Mouse (Mus musculus) CH12.LX (cell line): ENCODE measurements around the gene Cux1. TPM values are rescaled to one million over a fixed set of nuclear protein-coding genes. Genes with fewer than 3 reads are reported as not detected.

Experiments used
- DNase-seq: peaks from one replicate; pipeline ENCODE4 v3.0.0-alpha.2; 2013; ENCODE audit errors: extremely low read depth
- H3K27ac ChIP-seq: 2 replicates; pipeline ENCODE4 v1.5.1; 2012; ENCODE audit warnings: low read depth, mild to moderate bottlenecking, control low read depth, moderate library complexity; ENCODE audit not compliant: insufficient read depth
- H3K27me3 ChIP-seq: replicated peaks from 2 replicates; pipeline ENCODE3; 2012; ENCODE audit warnings: inconsistent platforms
- H3K36me3 ChIP-seq, 2 experiments: replicated peaks in 1 of 2; 2 replicates each; pipeline versions ENCODE3 to v1.6.1; 2012; ENCODE audit warnings: inconsistent platforms in 1 of 2, low read length in 1 of 2, mild to moderate bottlenecking in 1 of 2, mixed read lengths in 1 of 2, moderate library complexity in 1 of 2; ENCODE audit not compliant: control insufficient read depth in 1 of 2, insufficient read depth in 1 of 2
- H3K4me1 ChIP-seq, 2 experiments: 2 replicates each; pipeline ENCODE4 v1.6.1; 2012; ENCODE audit warnings: inconsistent platforms in 1 of 2, moderate library complexity in 1 of 2; ENCODE audit not compliant: insufficient read depth in 2 of 2, control insufficient read depth in 1 of 2
- H3K4me2 ChIP-seq: 2 replicates; pipeline ENCODE4 v1.6.1; 2012; ENCODE audit warnings: low read depth, mild to moderate bottlenecking, control low read depth; ENCODE audit not compliant: poor library complexity, insufficient read depth, severe bottlenecking
- H3K4me3 ChIP-seq, 3 experiments: fragments of 150-350 bp in 1 of 3; sonication (generic) in 1 of 3; replicated peaks in 1 of 3; 2 replicates each; pipeline versions ENCODE3 to v1.5.1; 2011 to 2012; ENCODE audit warnings: low read depth in 2 of 3, low read length in 2 of 3, mild to moderate bottlenecking in 2 of 3, moderate library complexity in 2 of 3, control low read depth in 1 of 3, improper control_type of control experiment in 1 of 3, inconsistent platforms in 1 of 3, mixed read lengths in 1 of 3; ENCODE audit not compliant: poor library complexity in 1 of 3
- H3K79me2 ChIP-seq: replicated peaks from 2 replicates; pipeline ENCODE4 v1.6.1; 2012; ENCODE audit warnings: mild to moderate bottlenecking, moderate library complexity; ENCODE audit not compliant: control insufficient read depth, poor library complexity, insufficient read depth, severe bottlenecking; ENCODE audit errors: extremely low read depth
- H3K9ac ChIP-seq: 2 replicates; pipeline ENCODE4 v1.6.1; 2012; ENCODE audit warnings: low read depth, mild to moderate bottlenecking, control low read depth, moderate library complexity; ENCODE audit not compliant: insufficient read depth
- H3K9me3 ChIP-seq: replicated peaks from 2 replicates; pipeline ENCODE3; 2012; ENCODE audit warnings: low read length, inconsistent platforms, mixed read lengths
- BHLHE40 ChIP-seq: IDR thresholded peaks from 2 replicates; pipeline ENCODE4 v1.6.1; 2011; ENCODE audit warnings: mild to moderate bottlenecking, low read depth, low read length, improper control_type of control experiment
- CTCF ChIP-seq, 2 experiments: IDR thresholded peaks in 1 of 2; conservative IDR thresholded peaks in 1 of 2; 2 replicates each; pipeline ENCODE4 v1.5.1; 2011 to 2012; ENCODE audit warnings: low read depth in 2 of 2, low read length in 2 of 2, improper control_type of control experiment in 1 of 2, inconsistent platforms in 1 of 2, mild to moderate bottlenecking in 1 of 2, moderate library complexity in 1 of 2
- ELF1 ChIP-seq: IDR thresholded peaks from 2 replicates; pipeline ENCODE4 v1.6.1; 2014; ENCODE audit warnings: low read depth, mild to moderate bottlenecking, inconsistent platforms, low read length, improper control_type of control experiment
- ETS1 ChIP-seq: conservative IDR thresholded peaks from 2 replicates; pipeline ENCODE4 v1.6.1; 2012; ENCODE audit warnings: low read depth, mild to moderate bottlenecking, inconsistent platforms, low read length, improper control_type of control experiment, moderate library complexity
- IRF4 ChIP-seq: IDR thresholded peaks from 2 replicates; pipeline ENCODE4 v1.6.1; 2014; ENCODE audit warnings: low read depth, mild to moderate bottlenecking, inconsistent platforms, low read length, improper control_type of control experiment
- JUN ChIP-seq: IDR thresholded peaks from 2 replicates; pipeline ENCODE4 v1.6.1; 2011; ENCODE audit warnings: low read depth, mild to moderate bottlenecking, low read length, improper control_type of control experiment, moderate library complexity; ENCODE audit not compliant: insufficient read depth
- JUND ChIP-seq: conservative IDR thresholded peaks from 2 replicates; pipeline ENCODE4 v1.6.1; 2011; ENCODE audit warnings: low read depth, low read length, improper control_type of control experiment
- KAT2A ChIP-seq: IDR thresholded peaks from 2 replicates; pipeline ENCODE4 v1.6.1; 2012; ENCODE audit warnings: low read length, improper control_type of control experiment, inconsistent platforms; ENCODE audit not compliant: insufficient replicate concordance
- MAX ChIP-seq: IDR thresholded peaks from 2 replicates; pipeline ENCODE4 v1.6.1; 2011; ENCODE audit warnings: low read length, improper control_type of control experiment
- MAZ ChIP-seq: IDR thresholded peaks from 2 replicates; pipeline ENCODE4 v1.6.1; 2012; ENCODE audit warnings: low read depth, mild to moderate bottlenecking, inconsistent platforms, low read length, improper control_type of control experiment, moderate library complexity
- MEF2A ChIP-seq: IDR thresholded peaks from 2 replicates; pipeline ENCODE4 v1.6.1; 2014; ENCODE audit warnings: low read depth, mild to moderate bottlenecking, inconsistent platforms, low read length, improper control_type of control experiment, borderline replicate concordance
- MXI1 ChIP-seq: IDR thresholded peaks from 2 replicates; pipeline ENCODE4 v1.6.1; 2011; ENCODE audit warnings: mild to moderate bottlenecking, low read depth, low read length, improper control_type of control experiment
- MYC ChIP-seq: IDR thresholded peaks from 2 replicates; pipeline ENCODE4 v1.6.1; 2011; ENCODE audit warnings: low read depth, mild to moderate bottlenecking, improper control_type of control experiment, low read length
- NELFE ChIP-seq: IDR thresholded peaks from 2 replicates; pipeline ENCODE4 v1.6.1; 2011; ENCODE audit warnings: low read depth, low read length, improper control_type of control experiment
- RCOR1 ChIP-seq: conservative IDR thresholded peaks from 2 replicates; pipeline ENCODE4 v1.6.1; 2012; ENCODE audit warnings: low read depth, mild to moderate bottlenecking, inconsistent platforms, low read length, improper control_type of control experiment
- TBP ChIP-seq: conservative IDR thresholded peaks from 2 replicates; pipeline ENCODE4 v1.6.1; 2011; ENCODE audit warnings: low read depth, low read length, improper control_type of control experiment
- TCF12 ChIP-seq: IDR thresholded peaks from 2 replicates; pipeline ENCODE4 v1.6.1; 2014; ENCODE audit warnings: low read depth, mild to moderate bottlenecking, inconsistent platforms, low read length, improper control_type of control experiment
- UBTF ChIP-seq: IDR thresholded peaks from 2 replicates; pipeline ENCODE4 v1.6.1; 2012; ENCODE audit warnings: low read depth, mild to moderate bottlenecking, inconsistent platforms, low read length, improper control_type of control experiment, moderate library complexity
- USF1 ChIP-seq: IDR thresholded peaks from 2 replicates; pipeline ENCODE4 v1.6.1; 2014; ENCODE audit warnings: low read depth, mild to moderate bottlenecking, inconsistent platforms, low read length, improper control_type of control experiment
- ZC3H11A ChIP-seq: IDR thresholded peaks from 2 replicates; pipeline ENCODE4 v1.6.1; 2012; ENCODE audit warnings: low read depth, mild to moderate bottlenecking, inconsistent platforms, low read length, improper control_type of control experiment
- ZKSCAN1 ChIP-seq: IDR thresholded peaks from 2 replicates; pipeline ENCODE4 v1.6.1; 2012; ENCODE audit warnings: low read depth, inconsistent platforms, low read length, improper control_type of control experiment, borderline replicate concordance
- ZNF384 ChIP-seq: IDR thresholded peaks from 2 replicates; pipeline ENCODE4 v1.6.1; 2012; ENCODE audit warnings: low read depth, low read length, improper control_type of control experiment, inconsistent platforms
- dilution Hi-C: fragments of 300-500 bp; cut with MboI; formaldehyde crosslinking; loops from 2 replicates; pipeline ENCODE4 v1.14.3; 2020; ENCODE audit warnings: low sequenced_read_pairs; ENCODE audit not compliant: extremely low pct_unique_long_range_greater_than_20kb, extremely low pct_ligation_motif_present
- in situ Hi-C: fragments of 300-500 bp; cut with MboI; formaldehyde crosslinking; loops from 3 replicates; pipeline ENCODE4 v1.14.3; 2019; ENCODE audit warnings: low sequenced_read_pairs, low pct_ligation_motif_present, low pct_unique_long_range_greater_than_20kb, mixed read lengths
- polyA plus RNA-seq: library from polyadenylated mRNA; unstranded; fragments of >175 nt; gene quantifications from 2 replicates; pipeline ENCODE4 v1.2.1, GENCODE M21; 2012; ENCODE audit warnings: low read depth; ENCODE audit not compliant: insufficient read length
- total RNA-seq, 2 experiments: library from RNA; depleted of rRNA; stranded (reverse); fragments of 300-350 nt in 1 of 2; fragments of >200 nt in 1 of 2; gene quantifications; 2 replicates each; pipeline ENCODE4 v1.2.3; 2012 to 2014

Gene Cux1
- total and polyA plus RNA-seq, 3 experiments: 12.4 to 21.9 (median 19.6) TPM

DNA sequence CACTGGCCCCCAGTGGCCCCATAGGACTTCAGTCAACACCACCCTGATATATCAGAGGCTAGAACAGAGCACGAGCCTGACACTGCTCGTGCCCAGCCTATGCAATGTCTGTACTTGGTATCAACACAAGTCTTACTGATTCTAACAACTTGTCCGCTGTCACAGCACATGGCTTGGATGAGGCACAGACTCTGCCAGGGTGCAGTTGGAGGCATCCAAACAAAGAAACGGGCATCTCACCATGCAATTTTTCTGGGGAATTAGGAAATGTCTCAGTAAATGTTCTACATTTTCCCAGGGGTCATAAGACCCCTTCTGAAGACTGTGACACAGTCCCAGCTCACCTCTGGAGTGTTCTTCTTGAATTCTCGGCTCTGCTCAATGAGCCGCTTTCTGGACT, 81.9 kb downstream of the Cux1 start:
- no peak for DNase-seq
- Histone ChIP-seq H3K27me3 (no peaks in the 10 kb centered on the region), H3K9ac (no peak overlapping the region), H3K4me2 (no peak overlapping the region), H3K9me3 (no peaks in the 10 kb centered on the region), H3K4me1 (peaks cover 11 to 56% of the 10 kb centered on the region in 2 experiments), H3K27ac (no peak overlapping the region), H3K36me3 (peaks cover 3 to 16% of the 10 kb centered on the region in 2 experiments), H3K4me3 (no peak overlapping the region), H3K79me2 (0 out of 2 replicates have a peak, but pooled peaks cover 6% of the 10 kb centered on the region)
- TF ChIP-seq MAX: no peak
- TF ChIP-seq NELFE: no peak
- no peak for TF ChIP-seq UBTF
- no peak for TF ChIP-seq TBP
- no peak for TF ChIP-seq ZC3H11A
- no peak for TF ChIP-seq ETS1
- TF ChIP-seq ZKSCAN1: no peak
- TF ChIP-seq ELF1: no peak
- TF ChIP-seq CTCF (conservative IDR thresholded peaks at IDR 0.05 in 1 of 2, IDR thresholded peaks at IDR 0.05 in 1 of 2; ENCODE audit: low read depth in 2 of 2, low read length in 2 of 2): no peak
- TF ChIP-seq MYC: no peak
- TF ChIP-seq JUND: no peak
- TF ChIP-seq USF1: no peak
- TF ChIP-seq ZNF384: no peak
- no peak for TF ChIP-seq MEF2A
- TF ChIP-seq MAZ: no peak
- TF ChIP-seq KAT2A: no peak
- no peak for TF ChIP-seq RCOR1
- no peak for TF ChIP-seq TCF12
- TF ChIP-seq MXI1: no peak
- TF ChIP-seq BHLHE40: no peak
- dilution Hi-C loops: no loop called here
- in situ Hi-C loops: no loop called here

DNA sequence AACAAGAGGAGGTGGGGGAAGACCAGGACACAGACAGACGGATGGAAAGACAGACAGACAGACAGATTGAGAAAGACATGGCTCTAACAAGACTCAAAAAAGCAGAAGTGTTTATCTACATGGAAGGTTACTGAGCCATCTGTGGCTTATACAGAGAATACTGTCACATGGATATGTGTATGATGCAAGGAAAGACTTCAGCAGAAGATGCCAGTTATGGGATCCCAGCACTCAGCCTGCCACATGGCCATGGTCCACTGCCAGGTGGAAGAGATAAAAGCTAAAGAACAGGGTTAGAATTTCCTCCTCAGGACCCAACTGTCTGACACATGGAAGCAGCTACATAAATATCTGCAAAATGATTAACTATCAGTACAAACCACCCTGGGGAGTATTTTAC, 84.9 kb downstream of the Cux1 start:
- Histone ChIP-seq H3K27ac (no peak overlapping the region), H3K36me3 (peaks cover 3 to 17% of the 10 kb centered on the region in 2 experiments), H3K9ac (no peak overlapping the region), H3K4me3 (no peak overlapping the region), H3K79me2 (0 out of 2 replicates have a peak, but pooled peaks cover 2% of the 10 kb centered on the region), H3K9me3 (no peaks in the 10 kb centered on the region), H3K27me3 (no peaks in the 10 kb centered on the region), H3K4me2 (no peak overlapping the region), H3K4me1 (peaks cover 28 to 62% of the 10 kb centered on the region in 2 experiments)
- DNase-seq: peak; percentile 65
- in situ Hi-C loops: no loop called here
- dilution Hi-C loops: no loop called here
- peak; percentile 37; the same call in 1 of the 2 replicates for TF ChIP-seq MAX
- TF ChIP-seq MAZ: no peak
- TF ChIP-seq BHLHE40: peak; percentile 3; the same call in 1 of the 2 replicates
- no peak for TF ChIP-seq JUN
- TF ChIP-seq IRF4: peak; percentile 17; the same call in 1 of the 2 replicates
- 0 out of 2 replicates have a peak, but pooled peaks have one; percentile 50 for TF ChIP-seq MYC
